Mouse (Mus musculus) myocyte (in vitro differentiated cells): Measurements from ENCODE around the gene Ntrk3.

Source experiments
- E2F4 ChIP-seq: IDR thresholded peaks from one replicate; pipeline ENCODE4 v1.6.1; 2011; ENCODE audit warnings: mild to moderate bottlenecking, control low read depth, moderate library complexity; ENCODE audit not compliant: insufficient read depth
- MAX ChIP-seq: IDR thresholded peaks from one replicate; pipeline ENCODE4 v1.6.1; 2011; ENCODE audit warnings: low read depth, mild to moderate bottlenecking, control low read depth
- MYOG ChIP-seq, 3 experiments: IDR thresholded peaks; one replicate each; pipeline ENCODE4 v1.6.1; 2011; ENCODE audit warnings: control low read depth in 2 of 3, low read depth in 2 of 3, mild to moderate bottlenecking in 2 of 3; ENCODE audit not compliant: insufficient read length in 2 of 3, control insufficient read depth in 1 of 3, insufficient read depth in 1 of 3
- POLR2A ChIP-seq: IDR thresholded peaks from one replicate; pipeline ENCODE4 v1.6.1; 2011; ENCODE audit warnings: low read depth, mild to moderate bottlenecking, control low read depth, moderate library complexity; ENCODE audit not compliant: insufficient read length
- REST ChIP-seq: IDR thresholded peaks from one replicate; pipeline ENCODE4 v1.6.1; 2011; ENCODE audit warnings: mild to moderate bottlenecking, control low read depth, moderate library complexity; ENCODE audit not compliant: insufficient read depth, insufficient read length
- TCF12 ChIP-seq: IDR thresholded peaks from one replicate; pipeline ENCODE4 v1.6.1; 2011; ENCODE audit warnings: mild to moderate bottlenecking, control low read depth; ENCODE audit not compliant: poor library complexity, insufficient read depth, severe bottlenecking
- TCF3 ChIP-seq: IDR thresholded peaks from one replicate; pipeline ENCODE4 v1.6.1; 2011; ENCODE audit warnings: low read depth, control low read depth; ENCODE audit not compliant: insufficient read length
- USF1 ChIP-seq: IDR thresholded peaks from one replicate; pipeline ENCODE4 v1.6.1; 2011; ENCODE audit warnings: low read depth, mild to moderate bottlenecking, control low read depth, moderate library complexity

DNA sequence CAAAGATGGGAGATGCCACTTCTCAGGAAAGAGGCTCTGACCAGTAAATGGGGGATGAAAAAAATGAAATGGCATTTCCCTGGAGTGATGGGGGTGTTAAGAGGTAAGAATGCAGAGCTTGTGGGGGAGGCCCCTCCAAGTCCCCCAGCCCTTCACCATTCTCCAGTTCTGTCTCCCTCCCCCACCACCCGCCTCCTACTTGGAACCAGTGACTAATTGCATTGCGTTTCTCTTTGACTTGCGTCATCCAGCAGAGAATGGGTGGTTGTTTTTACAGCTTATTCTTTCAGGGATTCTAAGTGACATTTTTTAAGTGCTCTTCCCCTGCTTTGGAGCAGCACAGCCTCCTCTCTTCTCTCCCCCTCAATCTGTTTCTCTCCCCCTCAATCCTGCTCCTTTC, 46.9 kb downstream of the Ntrk3 start:
- TF ChIP-seq POLR2A (no peak), MAX (no peak), USF1 (no peak), MYOG (IDR thresholded peaks at IDR 0.05; ENCODE audit: control insufficient read depth in 1 of 3, insufficient read depth in 1 of 3, insufficient read length in 2 of 3, low read depth in 2 of 3) (no peak), TCF12 (no peak), REST (no peak), TCF3 (no peak), E2F4 (no peak)
